Mouse (Mus musculus): Measurements from ENCODE around the gene Cyp17a1. TPM values are rescaled to one million over a fixed set of nuclear protein-coding genes. Genes with fewer than 3 reads are reported as not detected.

Gene Cyp17a1
- polyA plus RNA-seq, 1 experiment from 2014 or later: not detected

DNA sequence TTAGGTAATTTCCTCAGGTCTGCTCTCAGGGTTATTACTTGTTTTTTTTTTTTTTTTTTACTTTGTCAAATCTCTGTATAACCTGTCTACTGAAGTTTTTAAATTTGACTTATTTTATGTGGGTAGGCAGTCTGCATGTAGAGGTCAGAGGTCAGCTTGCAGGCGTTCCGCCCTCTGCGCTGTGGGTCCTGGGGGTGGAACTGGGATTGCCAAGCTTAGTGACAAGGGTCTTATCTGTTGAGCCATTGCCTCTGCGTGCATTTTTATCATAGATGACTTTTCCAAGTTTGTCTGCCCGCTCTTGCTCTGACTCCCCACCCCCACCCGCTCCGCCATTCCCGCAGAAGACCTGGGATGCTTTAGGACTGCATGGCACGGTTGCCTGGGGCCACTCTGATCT lies 37.2 kb downstream of the Cyp17a1 start:
- Histone ChIP-seq H3K27me3 (replicated peaks; ENCODE audit: low read depth, poor library complexity, severe bottlenecking) (no peaks in the 10 kb centered on the region), H3K4me3 (no peak overlapping the region), H3K36me3 (replicated peaks) (peaks cover 62% of the 10 kb centered on the region), H3K9me3 (no peaks in the 10 kb centered on the region), H3K27ac (replicated peaks) (no peak overlapping the region), H3K4me1 (peaks cover 42% of the 10 kb centered on the region)
- peak; percentile 40 for DNase-seq (ENCODE audit: low spot score)
- WGBS: 60% methylated on average over 9 of the region's 9 CpGs

- Histone ChIP-seq H3K4me1 (peaks cover 42% of the 10 kb centered on the region), H3K4me3 (no peak overlapping the region), H3K27me3 (replicated peaks; ENCODE audit: low read depth, poor library complexity, severe bottlenecking) (no peaks in the 10 kb centered on the region), H3K27ac (replicated peaks) (no peak overlapping the region), H3K36me3 (replicated peaks) (peaks cover 50% of the 10 kb centered on the region), H3K9me3 (no peaks in the 10 kb centered on the region)
- 85% methylated on average over 9 of the region's 9 CpGs for WGBS
- DNase-seq (ENCODE audit: low spot score): no peak
Observed at GRCm38 (mm10) chr19:46631637-46632036, 41.3 kb downstream of the Cyp17a1 start.

GRCm38 (mm10) chr19:46629807-46630206 lies 43.2 kb downstream of the Cyp17a1 start:
- Histone ChIP-seq H3K4me3 (no peak overlapping the region), H3K27ac (replicated peaks) (no peak overlapping the region), H3K9me3 (no peaks in the 10 kb centered on the region), H3K27me3 (replicated peaks; ENCODE audit: low read depth, poor library complexity, severe bottlenecking) (no peaks in the 10 kb centered on the region), H3K36me3 (replicated peaks) (peaks cover 64% of the 10 kb centered on the region), H3K4me1 (peaks cover 37% of the 10 kb centered on the region)
- WGBS: 85% methylated on average over 9 of the region's 9 CpGs
- DNase-seq (ENCODE audit: low spot score): no peak

DNA sequence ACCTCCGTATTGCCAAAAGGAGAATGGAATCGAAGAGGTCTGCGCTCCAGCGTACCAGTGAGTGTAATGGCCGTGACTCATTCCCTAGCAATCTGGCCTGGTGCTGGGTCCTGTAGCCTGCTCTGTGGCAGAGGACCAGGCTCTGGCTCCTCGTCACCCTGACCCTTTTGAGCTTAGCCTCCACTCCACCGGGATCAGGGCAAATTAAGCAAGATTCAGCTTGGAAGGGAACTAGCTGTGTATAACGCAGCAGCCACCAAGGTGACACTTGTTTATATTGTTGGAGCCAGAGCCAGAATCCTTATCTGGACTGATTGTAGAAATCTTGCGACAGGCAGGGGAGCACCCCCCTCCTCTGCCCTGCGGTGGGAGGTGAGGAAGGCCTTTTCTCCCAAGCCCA lies 44.6 kb downstream of the Cyp17a1 start:
- Histone ChIP-seq H3K36me3 (replicated peaks) (peaks cover 55% of the 10 kb centered on the region), H3K4me1 (peaks cover 51% of the 10 kb centered on the region), H3K27me3 (replicated peaks; ENCODE audit: low read depth, poor library complexity, severe bottlenecking) (no peaks in the 10 kb centered on the region), H3K27ac (replicated peaks) (no peak overlapping the region), H3K4me3 (no peak overlapping the region), H3K9me3 (no peaks in the 10 kb centered on the region)
- 92% methylated on average over 10 of the region's 10 CpGs for WGBS
- no peak for DNase-seq (ENCODE audit: low spot score)

GRCm38 (mm10) chr19:46625519-46625918 lies 47.5 kb downstream of the Cyp17a1 start:
- peaks cover 77% of the 10 kb centered on the region for H3K4me1 ChIP-seq
- peak overlapping the region; percentile 88 for H3K27ac ChIP-seq (replicated peaks)
- no peaks in the 10 kb centered on the region for H3K27me3 ChIP-seq (replicated peaks; ENCODE audit: low read depth, poor library complexity, severe bottlenecking)
- DNase-seq (ENCODE audit: low spot score): no peak
- 65% methylated on average over 10 of the region's 10 CpGs for WGBS
- no peaks in the 10 kb centered on the region for H3K9me3 ChIP-seq
- H3K36me3 ChIP-seq (replicated peaks): peaks cover 41% of the 10 kb centered on the region
- H3K4me3 ChIP-seq: peak overlapping the region; percentile 58; the same call in 1 of the 2 replicates

DNA sequence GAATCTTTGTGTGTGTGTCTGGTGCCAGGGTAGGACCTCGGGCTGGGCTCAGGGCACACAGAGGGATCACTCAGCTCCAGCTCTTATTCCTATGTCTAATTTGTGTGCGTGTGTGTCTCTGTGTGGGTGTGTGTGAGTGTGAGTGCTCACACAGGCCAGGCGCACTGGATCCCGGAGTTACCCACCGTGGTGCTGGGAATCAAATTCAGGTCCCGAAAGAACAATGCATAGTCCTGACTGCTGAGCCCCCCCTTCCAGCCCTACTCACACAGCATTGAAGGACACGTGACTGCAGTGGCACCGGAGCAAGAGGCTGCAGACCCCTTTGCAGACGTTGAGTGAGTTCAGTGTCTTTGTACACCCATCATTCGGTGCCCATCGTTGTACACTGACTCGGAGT lies 48.0 kb downstream of the Cyp17a1 start:
- H3K4me3 ChIP-seq: peak overlapping the region; percentile 58; the same call in 1 of the 2 replicates
- peaks cover 78% of the 10 kb centered on the region for H3K4me1 ChIP-seq
- H3K36me3 ChIP-seq (replicated peaks): peaks cover 41% of the 10 kb centered on the region
- H3K9me3 ChIP-seq: no peaks in the 10 kb centered on the region
- WGBS: 93% methylated on average over 12 of the region's 12 CpGs
- H3K27ac ChIP-seq (replicated peaks): peak overlapping the region; percentile 88
- no peak for DNase-seq (ENCODE audit: low spot score)
- no peaks in the 10 kb centered on the region for H3K27me3 ChIP-seq (replicated peaks; ENCODE audit: low read depth, poor library complexity, severe bottlenecking)

- Histone ChIP-seq H3K27ac (replicated peaks) (peak overlapping the region; percentile 88), H3K4me1 (peaks cover 83% of the 10 kb centered on the region), H3K36me3 (replicated peaks) (peaks cover 47% of the 10 kb centered on the region), H3K4me3 (peak overlapping the region; percentile 58), H3K27me3 (replicated peaks; ENCODE audit: low read depth, poor library complexity, severe bottlenecking) (no peaks in the 10 kb centered on the region), H3K9me3 (no peaks in the 10 kb centered on the region)
- 16% methylated on average over 19 of the region's 19 CpGs for WGBS
- peak; percentile 77 for DNase-seq (ENCODE audit: low spot score)
Observed at GRCm38 (mm10) chr19:46623790-46624772, 48.9 kb downstream of the Cyp17a1 start.

DNA sequence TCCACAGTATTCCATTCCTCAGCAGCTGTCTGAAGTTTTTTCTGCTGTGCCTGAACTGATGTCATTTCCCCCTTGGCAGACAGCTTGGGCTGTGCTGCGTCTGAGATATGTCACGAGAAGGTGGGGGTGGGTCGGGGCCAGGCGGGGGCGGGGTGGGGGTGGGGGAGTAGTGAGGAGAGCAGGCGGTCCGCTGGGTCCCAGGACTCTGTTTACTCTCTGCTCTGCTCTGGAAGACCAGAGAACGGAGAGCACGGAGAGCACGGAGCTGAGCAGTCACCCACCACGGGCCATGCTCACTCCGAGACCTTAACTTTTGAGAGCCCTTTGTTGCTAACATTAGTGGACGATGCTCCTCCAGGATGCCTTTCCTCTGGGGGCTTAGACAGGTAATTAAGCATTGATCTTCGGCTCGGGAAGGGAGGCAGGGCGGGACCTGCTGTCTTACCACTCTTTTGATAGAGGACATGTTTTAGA lies 49.7 kb downstream of the Cyp17a1 start:
- Histone ChIP-seq H3K27ac (replicated peaks) (peak overlapping the region; percentile 88), H3K9me3 (no peaks in the 10 kb centered on the region), H3K4me1 (peaks cover 91% of the 10 kb centered on the region), H3K4me3 (peak overlapping the region; percentile 58), H3K36me3 (replicated peaks) (peaks cover 41% of the 10 kb centered on the region), H3K27me3 (replicated peaks; ENCODE audit: low read depth, poor library complexity, severe bottlenecking) (no peaks in the 10 kb centered on the region)
- WGBS: 3% methylated on average over 16 of the region's 16 CpGs
- DNase-seq (ENCODE audit: low spot score): peak; percentile 75

- peaks cover 89% of the 10 kb centered on the region for H3K4me1 ChIP-seq
- H3K9me3 ChIP-seq: no peaks in the 10 kb centered on the region
- H3K27me3 ChIP-seq (replicated peaks; ENCODE audit: low read depth, poor library complexity, severe bottlenecking): no peaks in the 10 kb centered on the region
- H3K27ac ChIP-seq (replicated peaks): peak overlapping the region; percentile 88
- peaks cover 42% of the 10 kb centered on the region for H3K36me3 ChIP-seq (replicated peaks)
- WGBS: 32% methylated on average over 12 of the region's 12 CpGs
- DNase-seq (ENCODE audit: low spot score): no peak
- peak overlapping the region; percentile 58 for H3K4me3 ChIP-seq
Observed at GRCm38 (mm10) chr19:46622659-46623193, 50.2 kb downstream of the Cyp17a1 start.

DNA sequence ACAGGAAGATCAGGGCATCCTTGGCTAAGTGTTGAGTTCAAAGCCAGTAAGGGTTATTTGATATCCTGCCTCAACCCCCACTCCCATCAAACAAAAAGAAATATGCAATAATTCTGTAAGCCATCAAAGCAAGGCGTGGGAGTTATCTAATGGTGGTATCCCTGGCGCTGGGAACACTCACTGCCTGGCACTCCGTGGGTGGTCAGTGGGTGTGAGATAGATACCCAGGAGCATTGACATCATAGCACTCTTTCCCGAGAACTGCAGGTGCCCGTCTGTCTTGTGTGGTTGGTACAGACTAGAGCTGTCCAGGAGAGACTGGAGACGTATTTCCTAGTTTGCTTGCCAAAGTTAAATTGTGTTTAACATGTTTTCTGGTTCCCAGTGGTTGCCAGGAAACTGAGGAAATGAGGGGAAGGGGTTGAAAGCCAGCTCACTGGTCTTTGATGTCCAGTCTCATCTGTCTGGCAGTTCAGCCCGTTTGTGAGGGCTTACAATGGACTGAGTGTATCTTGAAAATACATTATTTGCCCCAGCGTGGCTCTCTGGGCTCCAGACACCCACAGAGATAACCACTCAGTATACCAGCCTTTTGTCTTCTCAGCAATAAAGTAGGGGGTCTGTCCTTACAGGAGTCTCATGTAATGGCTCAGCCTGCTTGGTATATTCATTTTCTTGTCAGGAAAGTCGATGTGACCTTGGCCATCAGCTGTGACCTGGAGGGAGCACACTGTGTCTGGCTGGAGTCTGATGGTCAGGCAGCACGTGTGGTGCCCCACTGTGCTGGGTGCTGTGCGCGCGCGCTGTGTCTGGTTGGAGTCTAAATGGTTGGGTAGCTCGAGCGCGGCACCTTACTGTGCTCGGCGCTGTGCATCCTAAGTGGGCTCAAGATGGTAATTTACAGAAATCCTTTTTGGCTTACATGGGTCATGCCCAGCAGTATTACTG lies 51.5 kb downstream of the Cyp17a1 start:
- H3K27me3 ChIP-seq (replicated peaks; ENCODE audit: low read depth, poor library complexity, severe bottlenecking): no peaks in the 10 kb centered on the region
- WGBS: 74% methylated on average over 19 of the region's 19 CpGs
- no peak for DNase-seq (ENCODE audit: low spot score)
- peaks cover 86% of the 10 kb centered on the region for H3K4me1 ChIP-seq
- H3K4me3 ChIP-seq: no peak overlapping the region
- H3K9me3 ChIP-seq: no peaks in the 10 kb centered on the region
- H3K27ac ChIP-seq (replicated peaks): peak overlapping the region; percentile 88
- peaks cover 41% of the 10 kb centered on the region for H3K36me3 ChIP-seq (replicated peaks)

DNA sequence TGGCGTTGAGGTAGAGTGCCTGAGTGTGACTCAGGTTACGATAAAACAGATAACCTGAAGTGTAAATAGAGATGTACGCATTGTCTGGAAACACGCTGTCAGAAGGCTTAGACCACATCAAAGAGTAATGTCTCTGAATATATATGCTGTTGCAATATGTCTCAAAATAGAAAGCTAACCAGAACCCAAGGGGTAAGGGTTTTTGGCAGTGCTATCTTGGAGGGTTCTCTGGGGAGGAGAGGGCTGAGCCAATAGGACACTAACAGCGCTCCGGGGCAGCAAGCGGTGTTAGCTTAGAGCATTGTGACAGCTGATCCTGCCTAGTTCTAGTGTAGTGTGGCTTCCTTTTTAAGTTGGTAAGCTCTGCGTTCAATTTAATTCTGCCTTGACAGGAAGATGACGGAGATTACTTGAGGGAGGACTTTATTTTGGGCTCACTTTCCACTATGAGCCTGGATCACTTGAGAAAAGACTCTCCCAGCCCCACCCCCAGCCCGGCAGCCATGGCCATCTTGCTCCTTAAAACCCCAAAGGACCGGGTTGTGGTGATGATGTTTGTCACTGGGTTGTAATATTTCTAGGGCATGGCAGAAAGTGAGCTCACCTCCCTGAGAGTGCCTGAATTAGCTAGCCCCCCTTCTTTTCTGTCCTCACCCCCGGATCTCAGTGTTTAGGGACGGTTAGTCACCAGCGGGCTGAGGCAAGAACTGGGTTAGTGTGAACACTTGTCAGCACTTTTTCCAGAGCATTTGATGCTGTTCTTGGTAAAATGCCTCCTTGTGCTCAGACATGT lies 52.8 kb downstream of the Cyp17a1 start:
- H3K27ac ChIP-seq (replicated peaks): no peak overlapping the region; the same call in 1 of the 2 replicates
- peaks cover 85% of the 10 kb centered on the region for H3K4me1 ChIP-seq
- H3K36me3 ChIP-seq (replicated peaks): peaks cover 39% of the 10 kb centered on the region
- no peaks in the 10 kb centered on the region for H3K27me3 ChIP-seq (replicated peaks; ENCODE audit: low read depth, poor library complexity, severe bottlenecking)
- DNase-seq (ENCODE audit: low spot score): no peak
- no peaks in the 10 kb centered on the region for H3K9me3 ChIP-seq
- no peak overlapping the region for H3K4me3 ChIP-seq
- 82% methylated on average over 14 of the region's 14 CpGs for WGBS
